Mouse (Mus musculus): ENCODE data around the gene Gpr157. TPM values are rescaled to one million over a fixed set of nuclear protein-coding genes. Genes with fewer than 3 reads are reported as not detected.

The Gpr157 gene
- 0.42 and 0.67 TPM in 2 replicates for polyA plus RNA-seq (2015; fragmentation: Nextera tagmentation; extraction: Ambion mirVana)

GRCm38 (mm10) chr4:150087161-150087889, at the start of gene Gpr157:
Gpr157 (plus strand) TSS chr4:150087365.

GRCm38 (mm10) chr4:150119055-150119454, 31.9 kb downstream of the Gpr157 start, which contains the start of gene Slc2a5:
Slc2a5 (plus strand) TSS chr4:150119283.

MicroRNA genes within 50 kb of the gene (microRNA counts, 519-probe panel; counts per million panel counts)
- microRNA mmu-miR-34a: 2,806 counts per million, percentile 40 among the panel's probes with 10 or more counts

Small RNA genes lying within 50 kb of the gene (microRNA-seq; reads per million reads assigned to microRNA genes)
- 405 reads per million, percentile 63 among the genes with 10 or more reads in this experiment for gene Mir34a

Other genes starting within 250 kb of the Gpr157 start
- 58.9 and 87.3 TPM in 2 replicates for gene Spsb1, start 132.3 kb upstream of the Gpr157 start, polyA plus RNA-seq (2015; fragmentation: Nextera tagmentation; extraction: Ambion mirVana)
- 21.9 and 23.2 TPM in 2 replicates for gene H6pd, start 78.3 kb upstream of the Gpr157 start, polyA plus RNA-seq (2015; fragmentation: Nextera tagmentation; extraction: Ambion mirVana)
- gene Slc2a5, start 31.9 kb downstream of the Gpr157 start, polyA plus RNA-seq (2015; fragmentation: Nextera tagmentation; extraction: Ambion mirVana): 0.23 and 0.54 TPM in 2 replicates
- not detected in 2 replicates for gene Slc2a7, start 61.6 kb downstream of the Gpr157 start, polyA plus RNA-seq (2015; fragmentation: Nextera tagmentation; extraction: Ambion mirVana)
- 0.36 and 3.3 TPM in 2 replicates for gene Car6, start 114.0 kb downstream of the Gpr157 start, polyA plus RNA-seq (2015; fragmentation: Nextera tagmentation; extraction: Ambion mirVana)
- 1,194 and 1,254 TPM in 2 replicates for gene Eno1, start 149.4 kb downstream of the Gpr157 start, polyA plus RNA-seq (2015; fragmentation: Nextera tagmentation; extraction: Ambion mirVana)
- 17.8 and 18.3 TPM in 2 replicates for gene Rere, start 194.3 kb downstream of the Gpr157 start, polyA plus RNA-seq (2015; fragmentation: Nextera tagmentation; extraction: Ambion mirVana)